Mouse (Mus musculus): ENCODE results near the gene Rsg1. TPM values are rescaled to one million over a fixed set of nuclear protein-coding genes. Genes with fewer than 3 reads are reported as not detected.

Rsg1 gene
- polyA plus RNA-seq, 1 experiment from 2014 or later = 0.98 TPM

- no peaks in the 10 kb centered on the region for H3K27me3 ChIP-seq (replicated peaks; ENCODE audit: control insufficient read depth, insufficient read depth, low read length)
- H3K4me3 ChIP-seq (ENCODE audit: low read depth, low read length) = no peak overlapping the region
- no peak overlapping the region for H3K9ac ChIP-seq (ENCODE audit: low read depth, low read length)
- H3K27ac ChIP-seq (ENCODE audit: low read depth, low read length) = no peak overlapping the region
- peaks cover 53% of the 10 kb centered on the region for H3K36me3 ChIP-seq (ENCODE audit: control insufficient read depth, insufficient read depth)
- H3K9me3 ChIP-seq (ENCODE audit: control insufficient read depth) = no peaks in the 10 kb centered on the region
- H3K4me2 ChIP-seq (replicated peaks; ENCODE audit: low read depth) = no peak overlapping the region
- WGBS = 93% methylated on average over 4 of the region's 4 CpGs
- no peaks in the 10 kb centered on the region for H3K4me1 ChIP-seq (replicated peaks; ENCODE audit: control insufficient read depth, insufficient read depth, low read length)
- no peak for TF ChIP-seq CTCF (IDR thresholded peaks at IDR 0.05; ENCODE audit: low read depth)
- ATAC-seq = no peak
Measured at GRCm38 (mm10) chr4:141178500-141178899, 35.3 kb upstream of the Rsg1 start.

GRCm38 (mm10) chr4:141180831-141181230, 32.9 kb upstream of the Rsg1 start:
- H3K27ac ChIP-seq (ENCODE audit: low read depth, low read length) = no peak overlapping the region
- ATAC-seq = no peak
- no peak overlapping the region for H3K4me3 ChIP-seq (ENCODE audit: low read depth, low read length)
- H3K27me3 ChIP-seq (replicated peaks; ENCODE audit: control insufficient read depth, insufficient read depth, low read length) = no peaks in the 10 kb centered on the region
- no peak for TF ChIP-seq CTCF (IDR thresholded peaks at IDR 0.05; ENCODE audit: low read depth)
- peaks cover 47% of the 10 kb centered on the region; the same call in 1 of the 2 replicates for H3K36me3 ChIP-seq (ENCODE audit: control insufficient read depth, insufficient read depth)
- no peaks in the 10 kb centered on the region for H3K4me1 ChIP-seq (replicated peaks; ENCODE audit: control insufficient read depth, insufficient read depth, low read length)
- 71% methylated on average over 8 of the region's 8 CpGs for WGBS
- H3K9ac ChIP-seq (ENCODE audit: low read depth, low read length) = no peak overlapping the region
- no peak overlapping the region for H3K4me2 ChIP-seq (replicated peaks; ENCODE audit: low read depth)
- H3K9me3 ChIP-seq (ENCODE audit: control insufficient read depth) = no peaks in the 10 kb centered on the region

GRCm38 (mm10) chr4:141181981-141182380, 31.8 kb upstream of the Rsg1 start:
- WGBS = 87% methylated on average over 6 of the region's 6 CpGs
- H3K9ac ChIP-seq (ENCODE audit: low read depth, low read length) = no peak overlapping the region
- no peaks in the 10 kb centered on the region for H3K27me3 ChIP-seq (replicated peaks; ENCODE audit: control insufficient read depth, insufficient read depth, low read length)
- H3K9me3 ChIP-seq (ENCODE audit: control insufficient read depth) = no peaks in the 10 kb centered on the region
- H3K4me3 ChIP-seq (ENCODE audit: low read depth, low read length) = no peak overlapping the region
- no peak for TF ChIP-seq CTCF (IDR thresholded peaks at IDR 0.05; ENCODE audit: low read depth)
- no peak overlapping the region for H3K27ac ChIP-seq (ENCODE audit: low read depth, low read length)
- H3K4me2 ChIP-seq (replicated peaks; ENCODE audit: low read depth) = no peak overlapping the region
- no peaks in the 10 kb centered on the region for H3K4me1 ChIP-seq (replicated peaks; ENCODE audit: control insufficient read depth, insufficient read depth, low read length)
- no peak for ATAC-seq
- peaks cover 41% of the 10 kb centered on the region; the same call in 1 of the 2 replicates for H3K36me3 ChIP-seq (ENCODE audit: control insufficient read depth, insufficient read depth)

GRCm38 (mm10) chr4:141183932-141184331, 29.8 kb upstream of the Rsg1 start:
- no peak overlapping the region for H3K27ac ChIP-seq (ENCODE audit: low read depth, low read length)
- peaks cover 38% of the 10 kb centered on the region; the same call in 1 of the 2 replicates for H3K36me3 ChIP-seq (ENCODE audit: control insufficient read depth, insufficient read depth)
- 92% methylated on average over 2 of the region's 2 CpGs for WGBS
- no peaks in the 10 kb centered on the region for H3K9me3 ChIP-seq (ENCODE audit: control insufficient read depth)
- ATAC-seq = no peak
- H3K4me3 ChIP-seq (ENCODE audit: low read depth, low read length) = no peak overlapping the region
- no peak overlapping the region for H3K9ac ChIP-seq (ENCODE audit: low read depth, low read length)
- H3K4me1 ChIP-seq (replicated peaks; ENCODE audit: control insufficient read depth, insufficient read depth, low read length) = no peaks in the 10 kb centered on the region
- no peaks in the 10 kb centered on the region for H3K27me3 ChIP-seq (replicated peaks; ENCODE audit: control insufficient read depth, insufficient read depth, low read length)
- TF ChIP-seq CTCF (IDR thresholded peaks at IDR 0.05; ENCODE audit: low read depth) = no peak
- no peak overlapping the region for H3K4me2 ChIP-seq (replicated peaks; ENCODE audit: low read depth)

- H3K4me3 ChIP-seq (ENCODE audit: low read depth, low read length) = no peak overlapping the region
- H3K27ac ChIP-seq (ENCODE audit: low read depth, low read length) = no peak overlapping the region
- no peaks in the 10 kb centered on the region for H3K9me3 ChIP-seq (ENCODE audit: control insufficient read depth)
- ATAC-seq = no peak
- no peaks in the 10 kb centered on the region for H3K27me3 ChIP-seq (replicated peaks; ENCODE audit: control insufficient read depth, insufficient read depth, low read length)
- H3K36me3 ChIP-seq (ENCODE audit: control insufficient read depth, insufficient read depth) = peaks cover 37% of the 10 kb centered on the region; the same call in 1 of the 2 replicates
- 92% methylated on average over 4 of the region's 4 CpGs for WGBS
- no peaks in the 10 kb centered on the region for H3K4me1 ChIP-seq (replicated peaks; ENCODE audit: control insufficient read depth, insufficient read depth, low read length)
- H3K9ac ChIP-seq (ENCODE audit: low read depth, low read length) = no peak overlapping the region
- no peak for TF ChIP-seq CTCF (IDR thresholded peaks at IDR 0.05; ENCODE audit: low read depth)
- H3K4me2 ChIP-seq (replicated peaks; ENCODE audit: low read depth) = no peak overlapping the region
Measured at GRCm38 (mm10) chr4:141184426-141184825, 29.3 kb upstream of the Rsg1 start.

GRCm38 (mm10) chr4:141186923-141187836, 26.6 kb upstream of the Rsg1 start:
- H3K4me3 ChIP-seq (ENCODE audit: low read depth, low read length) = no peak overlapping the region
- H3K9ac ChIP-seq (ENCODE audit: low read depth, low read length) = no peak overlapping the region
- no peaks in the 10 kb centered on the region for H3K4me1 ChIP-seq (replicated peaks; ENCODE audit: control insufficient read depth, insufficient read depth, low read length)
- TF ChIP-seq CTCF (IDR thresholded peaks at IDR 0.05; ENCODE audit: low read depth) = no peak
- no peaks in the 10 kb centered on the region for H3K27me3 ChIP-seq (replicated peaks; ENCODE audit: control insufficient read depth, insufficient read depth, low read length)
- H3K9me3 ChIP-seq (ENCODE audit: control insufficient read depth) = no peaks in the 10 kb centered on the region
- H3K4me2 ChIP-seq (replicated peaks; ENCODE audit: low read depth) = no peak overlapping the region
- no peak overlapping the region for H3K27ac ChIP-seq (ENCODE audit: low read depth, low read length)
- peaks cover 36% of the 10 kb centered on the region for H3K36me3 ChIP-seq (ENCODE audit: control insufficient read depth, insufficient read depth)
- 50% methylated on average over 9 of the region's 9 CpGs for WGBS
- ATAC-seq = no peak
